Mouse (Mus musculus) CH12.LX (cell line): Measurements from ENCODE around the gene Plvap. TPM values are rescaled to one million over a fixed set of nuclear protein-coding genes. Genes with fewer than 3 reads are reported as not detected.

ENCODE experiments used
- DNase-seq: peaks from one replicate; pipeline ENCODE4 v3.0.0-alpha.2; 2013; ENCODE audit errors: extremely low read depth
- H3K27ac ChIP-seq: 2 replicates; pipeline ENCODE4 v1.5.1; 2012; ENCODE audit warnings: low read depth, mild to moderate bottlenecking, control low read depth, moderate library complexity; ENCODE audit not compliant: insufficient read depth
- H3K27me3 ChIP-seq: replicated peaks from 2 replicates; pipeline ENCODE3; 2012; ENCODE audit warnings: inconsistent platforms
- H3K36me3 ChIP-seq, 2 experiments: replicated peaks in 1 of 2; 2 replicates each; pipeline versions ENCODE3 to v1.6.1; 2012; ENCODE audit warnings: inconsistent platforms in 1 of 2, low read length in 1 of 2, mild to moderate bottlenecking in 1 of 2, mixed read lengths in 1 of 2, moderate library complexity in 1 of 2; ENCODE audit not compliant: control insufficient read depth in 1 of 2, insufficient read depth in 1 of 2
- H3K4me1 ChIP-seq, 2 experiments: 2 replicates each; pipeline ENCODE4 v1.6.1; 2012; ENCODE audit warnings: inconsistent platforms in 1 of 2, moderate library complexity in 1 of 2; ENCODE audit not compliant: insufficient read depth in 2 of 2, control insufficient read depth in 1 of 2
- H3K4me2 ChIP-seq: 2 replicates; pipeline ENCODE4 v1.6.1; 2012; ENCODE audit warnings: low read depth, mild to moderate bottlenecking, control low read depth; ENCODE audit not compliant: poor library complexity, insufficient read depth, severe bottlenecking
- H3K4me3 ChIP-seq, 3 experiments: fragments of 150-350 bp in 1 of 3; sonication (generic) in 1 of 3; replicated peaks in 1 of 3; 2 replicates each; pipeline versions ENCODE3 to v1.5.1; 2011 to 2012; ENCODE audit warnings: low read depth in 2 of 3, low read length in 2 of 3, mild to moderate bottlenecking in 2 of 3, moderate library complexity in 2 of 3, control low read depth in 1 of 3, improper control_type of control experiment in 1 of 3, inconsistent platforms in 1 of 3, mixed read lengths in 1 of 3; ENCODE audit not compliant: poor library complexity in 1 of 3
- H3K79me2 ChIP-seq: replicated peaks from 2 replicates; pipeline ENCODE4 v1.6.1; 2012; ENCODE audit warnings: mild to moderate bottlenecking, moderate library complexity; ENCODE audit not compliant: control insufficient read depth, poor library complexity, insufficient read depth, severe bottlenecking; ENCODE audit errors: extremely low read depth
- H3K9ac ChIP-seq: 2 replicates; pipeline ENCODE4 v1.6.1; 2012; ENCODE audit warnings: low read depth, mild to moderate bottlenecking, control low read depth, moderate library complexity; ENCODE audit not compliant: insufficient read depth
- H3K9me3 ChIP-seq: replicated peaks from 2 replicates; pipeline ENCODE3; 2012; ENCODE audit warnings: low read length, inconsistent platforms, mixed read lengths
- CHD2 ChIP-seq: IDR thresholded peaks from 2 replicates; pipeline ENCODE4 v1.6.1; 2011; ENCODE audit warnings: low read length, improper control_type of control experiment
- CTCF ChIP-seq, 2 experiments: IDR thresholded peaks in 1 of 2; conservative IDR thresholded peaks in 1 of 2; 2 replicates each; pipeline ENCODE4 v1.5.1; 2011 to 2012; ENCODE audit warnings: low read depth in 2 of 2, low read length in 2 of 2, improper control_type of control experiment in 1 of 2, inconsistent platforms in 1 of 2, mild to moderate bottlenecking in 1 of 2, moderate library complexity in 1 of 2
- EP300 ChIP-seq: IDR thresholded peaks from 2 replicates; pipeline ENCODE4 v1.6.1; 2011; ENCODE audit warnings: low read length, improper control_type of control experiment
- GABPA ChIP-seq: IDR thresholded peaks from 2 replicates; pipeline ENCODE4 v1.6.1; 2012; ENCODE audit warnings: low read depth, low read length, improper control_type of control experiment, inconsistent platforms; ENCODE audit not compliant: insufficient replicate concordance
- JUND ChIP-seq: conservative IDR thresholded peaks from 2 replicates; pipeline ENCODE4 v1.6.1; 2011; ENCODE audit warnings: low read depth, low read length, improper control_type of control experiment
- MEF2A ChIP-seq: IDR thresholded peaks from 2 replicates; pipeline ENCODE4 v1.6.1; 2014; ENCODE audit warnings: low read depth, mild to moderate bottlenecking, inconsistent platforms, low read length, improper control_type of control experiment, borderline replicate concordance
- MYC ChIP-seq: IDR thresholded peaks from 2 replicates; pipeline ENCODE4 v1.6.1; 2011; ENCODE audit warnings: low read depth, mild to moderate bottlenecking, improper control_type of control experiment, low read length
- PAX5 ChIP-seq: IDR thresholded peaks from 2 replicates; pipeline ENCODE4 v1.6.1; 2012; ENCODE audit warnings: low read length, inconsistent platforms, mixed read lengths
- POLR2AphosphoS2 ChIP-seq: IDR thresholded peaks from 2 replicates; pipeline ENCODE4 v1.6.1; 2011; ENCODE audit warnings: low read depth, low read length, improper control_type of control experiment
- RCOR1 ChIP-seq: conservative IDR thresholded peaks from 2 replicates; pipeline ENCODE4 v1.6.1; 2012; ENCODE audit warnings: low read depth, mild to moderate bottlenecking, inconsistent platforms, low read length, improper control_type of control experiment
- TBP ChIP-seq: conservative IDR thresholded peaks from 2 replicates; pipeline ENCODE4 v1.6.1; 2011; ENCODE audit warnings: low read depth, low read length, improper control_type of control experiment
- TCF12 ChIP-seq: IDR thresholded peaks from 2 replicates; pipeline ENCODE4 v1.6.1; 2014; ENCODE audit warnings: low read depth, mild to moderate bottlenecking, inconsistent platforms, low read length, improper control_type of control experiment
- USF1 ChIP-seq: IDR thresholded peaks from 2 replicates; pipeline ENCODE4 v1.6.1; 2014; ENCODE audit warnings: low read depth, mild to moderate bottlenecking, inconsistent platforms, low read length, improper control_type of control experiment
- ZKSCAN1 ChIP-seq: IDR thresholded peaks from 2 replicates; pipeline ENCODE4 v1.6.1; 2012; ENCODE audit warnings: low read depth, inconsistent platforms, low read length, improper control_type of control experiment, borderline replicate concordance
- ZMIZ1 ChIP-seq: IDR thresholded peaks from 2 replicates; pipeline ENCODE4 v1.6.1; 2012; ENCODE audit warnings: low read depth, mild to moderate bottlenecking, inconsistent platforms, low read length, improper control_type of control experiment
- dilution Hi-C: fragments of 300-500 bp; cut with MboI; formaldehyde crosslinking; loops from 2 replicates; pipeline ENCODE4 v1.14.3; 2020; ENCODE audit warnings: low sequenced_read_pairs; ENCODE audit not compliant: extremely low pct_unique_long_range_greater_than_20kb, extremely low pct_ligation_motif_present
- in situ Hi-C: fragments of 300-500 bp; cut with MboI; formaldehyde crosslinking; loops from 3 replicates; pipeline ENCODE4 v1.14.3; 2019; ENCODE audit warnings: low sequenced_read_pairs, low pct_ligation_motif_present, low pct_unique_long_range_greater_than_20kb, mixed read lengths
- polyA plus RNA-seq: library from polyadenylated mRNA; unstranded; fragments of >175 nt; gene quantifications from 2 replicates; pipeline ENCODE4 v1.2.1, GENCODE M21; 2012; ENCODE audit warnings: low read depth; ENCODE audit not compliant: insufficient read length
- total RNA-seq, 2 experiments: library from RNA; depleted of rRNA; stranded (reverse); fragments of 300-350 nt in 1 of 2; fragments of >200 nt in 1 of 2; gene quantifications; 2 replicates each; pipeline ENCODE4 v1.2.3; 2012 to 2014

Plvap gene
- total and polyA plus RNA-seq, 3 experiments, result 0.04 to 0.27 TPM; not detected in 1

DNA sequence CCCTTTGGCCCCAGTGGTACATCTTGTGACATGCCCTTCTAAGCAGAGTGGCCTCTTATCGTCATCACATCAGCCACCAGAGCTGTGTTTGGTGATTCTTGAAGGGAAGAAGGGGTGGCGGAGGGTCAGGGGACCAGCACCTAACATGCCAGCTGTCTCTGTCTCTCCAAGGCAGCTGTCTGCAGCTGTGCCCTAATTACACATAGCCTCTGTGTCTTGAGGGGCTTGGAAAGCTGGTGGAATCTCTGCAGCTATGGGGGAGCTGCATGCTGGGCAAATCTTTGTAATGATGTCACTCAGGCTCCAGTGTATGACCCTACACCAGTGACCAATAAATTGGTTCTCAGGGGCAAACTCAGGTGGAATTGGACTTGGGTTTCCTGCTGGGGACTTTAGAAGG lies 58.9 kb downstream of the Plvap start:
- dilution Hi-C loops, result no loop called here
- in situ Hi-C loops, result no loop called here

DNA sequence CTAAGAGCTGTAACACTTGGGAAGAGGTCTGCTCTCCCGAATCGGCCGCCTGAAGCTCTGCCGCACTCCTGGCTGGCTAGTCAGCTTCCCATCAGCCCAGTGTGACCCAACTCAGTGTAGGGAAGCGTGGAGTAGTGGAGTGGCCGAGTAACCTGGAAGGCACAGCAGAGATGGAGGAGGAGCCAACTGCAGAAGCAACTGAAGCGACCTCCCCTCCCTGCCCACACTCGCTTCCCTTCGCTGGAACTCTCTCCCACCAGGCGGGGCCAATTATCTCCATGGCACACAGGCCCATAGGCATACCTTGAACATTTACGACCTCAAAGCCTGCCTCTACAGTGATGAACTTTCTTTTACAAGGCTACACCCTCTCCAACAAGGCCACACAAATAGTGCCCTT lies 59.8 kb downstream of the Plvap start:
- no peak for TF ChIP-seq ZKSCAN1
- TF ChIP-seq RCOR1, result no peak
- TF ChIP-seq PAX5, result no peak
- H3K36me3 ChIP-seq, result peaks cover 0 to 1% of the 10 kb centered on the region in 2 experiments
- DNase-seq, result no peak
- H3K79me2 ChIP-seq, result no peaks in the 10 kb centered on the region
- H3K27me3 ChIP-seq, result no peaks in the 10 kb centered on the region
- peak overlapping the region; percentile 62; the same call in 1 of the 2 replicates for H3K27ac ChIP-seq
- H3K4me1 ChIP-seq, result peaks cover 12 to 26% of the 10 kb centered on the region in 2 experiments
- peak overlapping the region in 1 of 3 experiments; percentile 10 for H3K4me3 ChIP-seq
- no peak overlapping the region; the same call in 1 of the 2 replicates for H3K4me2 ChIP-seq
- no peak overlapping the region for H3K9ac ChIP-seq
- H3K9me3 ChIP-seq, result peaks cover 16% of the 10 kb centered on the region
- in situ Hi-C loops, result no loop called here
- dilution Hi-C loops, result no loop called here

More for the DNA sequence above, 58.9 kb downstream of the Plvap start:
- no peaks in the 10 kb centered on the region for H3K27me3 ChIP-seq
- H3K79me2 ChIP-seq, result no peaks in the 10 kb centered on the region
- peaks cover 12% of the 10 kb centered on the region for H3K9me3 ChIP-seq
- H3K4me3 ChIP-seq, result no peak overlapping the region
- peaks cover 12 to 32% of the 10 kb centered on the region in 2 experiments for H3K4me1 ChIP-seq
- no peak overlapping the region for H3K4me2 ChIP-seq
- H3K9ac ChIP-seq, result no peak overlapping the region
- DNase-seq, result no peak
- TF ChIP-seq GABPA (no peak), POLR2AphosphoS2 (no peak), USF1 (no peak), ZMIZ1 (no peak), MEF2A (no peak), TBP (no peak), EP300 (no peak), TCF12 (no peak), CTCF (conservative IDR thresholded peaks at IDR 0.05 in 1 of 2, IDR thresholded peaks at IDR 0.05 in 1 of 2; ENCODE audit: low read depth in 2 of 2, low read length in 2 of 2) (no peak), MYC (no peak), JUND (no peak), ZKSCAN1 (no peak), CHD2 (no peak)
- H3K27ac ChIP-seq, result peak overlapping the region; percentile 22; the same call in 1 of the 2 replicates
- H3K36me3 ChIP-seq, result peaks cover 0 to 7% of the 10 kb centered on the region in 2 experiments
